Mouse (Mus musculus) ES-Bruce4 (cell line): ENCODE measurements around the gene Hoxb1. TPM values are rescaled to one million over a fixed set of nuclear protein-coding genes. Genes with fewer than 3 reads are reported as not detected.

ENCODE experiments used
- H3K27ac ChIP-seq: 2 replicates; pipeline ENCODE4 v1.5.1; 2012; ENCODE audit warnings: low read length, inconsistent platforms; ENCODE audit not compliant: insufficient read depth
- H3K27me3 ChIP-seq: 2 replicates; pipeline ENCODE4 v1.6.1; 2012; ENCODE audit warnings: mild to moderate bottlenecking, low read length, inconsistent platforms; ENCODE audit not compliant: control insufficient read depth, poor library complexity, insufficient read depth, severe bottlenecking
- H3K36me3 ChIP-seq: 2 replicates; pipeline ENCODE4 v1.6.1; 2012; ENCODE audit warnings: inconsistent platforms, mild to moderate bottlenecking, low read length, moderate library complexity; ENCODE audit not compliant: control insufficient read depth, poor library complexity, insufficient read depth, severe bottlenecking
- H3K4me1 ChIP-seq: one replicate; pipeline ENCODE4 v1.8.1; 2011; ENCODE audit warnings: low read length; ENCODE audit not compliant: control insufficient read depth, insufficient read depth
- H3K4me3 ChIP-seq: 2 replicates; pipeline ENCODE4 v1.5.1; 2011; ENCODE audit warnings: low read depth, mild to moderate bottlenecking, low read length
- H3K9ac ChIP-seq: 2 replicates; pipeline ENCODE4 v1.6.1; 2012; ENCODE audit warnings: low read depth, mild to moderate bottlenecking, inconsistent platforms; ENCODE audit not compliant: poor library complexity, severe bottlenecking
- H3K9me3 ChIP-seq: replicated peaks from 2 replicates; pipeline ENCODE4 v1.6.1; 2012; ENCODE audit warnings: mild to moderate bottlenecking, low read length, inconsistent platforms; ENCODE audit not compliant: control insufficient read depth, poor library complexity, insufficient read depth, severe bottlenecking
- CTCF ChIP-seq: IDR thresholded peaks from one replicate; pipeline ENCODE4 v1.8.1; 2011; ENCODE audit warnings: low read depth, low read length
- EP300 ChIP-seq: IDR thresholded peaks from 2 replicates; pipeline ENCODE4 v1.6.1; 2011; ENCODE audit warnings: low read depth, low read length; ENCODE audit not compliant: insufficient read depth
- POLR2A ChIP-seq: IDR thresholded peaks from one replicate; pipeline ENCODE4 v1.8.1; 2011; ENCODE audit warnings: low read length; ENCODE audit not compliant: insufficient read depth
- polyA plus RNA-seq: library from polyadenylated mRNA; stranded (reverse); fragments of >200 nt; gene quantifications from 2 replicates; pipeline ENCODE4 v1.2.4, GENCODE M21; 2011; ENCODE audit warnings: low read depth; ENCODE audit not compliant: missing spikeins, insufficient read depth, insufficient read length

Hoxb1 gene
- polyA plus RNA-seq, 1 experiment: not detected

DNA sequence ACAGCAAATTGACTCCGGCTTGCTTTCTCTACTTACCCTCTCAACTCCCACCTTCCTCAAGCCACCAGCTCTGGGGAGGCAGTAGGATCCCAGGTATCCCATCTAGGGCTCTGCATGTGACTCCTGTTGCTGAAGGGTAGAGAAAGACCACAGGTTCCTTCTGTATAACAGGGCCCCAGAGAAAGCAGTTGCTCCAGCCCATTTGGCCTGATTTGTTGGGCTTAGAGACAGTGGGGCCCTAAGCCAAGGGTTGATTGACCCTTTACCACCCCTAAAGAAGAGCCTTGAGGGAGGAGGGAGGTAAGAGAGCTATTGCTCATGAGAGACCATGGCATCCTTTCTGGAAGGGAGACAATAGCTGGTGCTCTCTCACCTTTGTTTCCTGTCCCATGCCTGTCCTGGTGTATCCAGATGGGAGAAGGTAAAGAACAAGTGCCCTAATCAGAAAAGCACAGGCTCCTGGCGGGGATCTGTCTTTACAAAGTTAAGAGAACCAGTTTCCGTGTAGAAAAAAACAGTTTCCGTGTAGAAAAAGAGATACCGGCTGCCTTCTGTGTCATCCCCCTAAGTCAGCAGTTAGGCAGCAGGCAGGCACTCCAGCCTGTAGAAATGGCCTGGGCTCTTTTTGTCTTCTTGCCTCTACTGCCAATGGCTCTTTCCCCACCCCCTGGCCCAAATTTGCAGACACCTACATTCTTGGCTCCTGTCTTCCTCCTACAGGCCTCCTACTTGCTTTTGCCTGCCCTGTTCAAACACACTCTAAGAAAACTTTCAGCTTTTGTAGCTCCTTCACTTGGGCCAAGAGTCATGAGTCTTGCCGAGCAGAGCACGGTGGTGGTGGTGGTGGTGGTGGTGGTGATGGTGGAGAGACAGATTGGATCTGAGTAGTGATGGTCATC, 26.3 kb upstream of the Hoxb1 start:
- H3K36me3 ChIP-seq: no peaks in the 10 kb centered on the region
- no peak for TF ChIP-seq EP300
- TF ChIP-seq POLR2A: no peak
- no peak for TF ChIP-seq CTCF
- no peaks in the 10 kb centered on the region for H3K9me3 ChIP-seq
- H3K9ac ChIP-seq: no peak overlapping the region
- no peak overlapping the region for H3K4me3 ChIP-seq
- H3K4me1 ChIP-seq: no peaks in the 10 kb centered on the region
- no peak overlapping the region for H3K27ac ChIP-seq
- H3K27me3 ChIP-seq: peaks cover 70% of the 10 kb centered on the region

GRCm38 (mm10) chr11:96340698-96341365, 24.7 kb upstream of the Hoxb1 start:
- Histone ChIP-seq H3K36me3 (no peaks in the 10 kb centered on the region), H3K9me3 (no peaks in the 10 kb centered on the region), H3K9ac (0 out of 2 replicates have a peak overlapping the region, but pooled peaks have one; percentile 32), H3K27ac (no peak overlapping the region), H3K4me3 (no peak overlapping the region), H3K4me1 (no peaks in the 10 kb centered on the region), H3K27me3 (peaks cover 76% of the 10 kb centered on the region)
- TF ChIP-seq EP300: no peak
- TF ChIP-seq CTCF: no peak
- no peak for TF ChIP-seq POLR2A

GRCm38 (mm10) chr11:96341701-96342575, 23.6 kb upstream of the Hoxb1 start:
- Histone ChIP-seq H3K4me3 (peak overlapping the region; percentile 15), H3K27ac (no peak overlapping the region), H3K9me3 (no peaks in the 10 kb centered on the region), H3K4me1 (no peaks in the 10 kb centered on the region), H3K9ac (no peak overlapping the region), H3K36me3 (no peaks in the 10 kb centered on the region), H3K27me3 (peaks cover 74% of the 10 kb centered on the region)
- TF ChIP-seq POLR2A (no peak), EP300 (peak; percentile 76)

DNA sequence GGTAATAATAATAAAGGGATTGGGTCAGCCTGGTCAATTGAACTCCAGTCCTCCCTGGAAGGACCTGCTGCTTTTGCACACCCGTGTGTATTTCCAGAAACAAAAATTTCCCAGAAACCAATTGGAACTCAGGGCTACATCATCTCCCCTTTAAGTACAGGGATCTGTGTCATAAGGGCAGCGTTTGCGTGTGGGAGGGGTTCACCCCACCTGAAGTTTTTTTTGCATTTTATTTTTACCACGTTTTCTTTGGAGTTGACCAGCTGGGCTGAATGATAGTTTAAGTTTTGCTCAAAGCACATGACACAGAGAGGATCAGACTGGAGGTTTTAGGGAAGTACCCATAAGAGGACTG, 23.0 kb upstream of the Hoxb1 start:
- Histone ChIP-seq H3K4me1 (no peaks in the 10 kb centered on the region), H3K4me3 (no peak overlapping the region), H3K27ac (no peak overlapping the region), H3K9ac (no peak overlapping the region), H3K36me3 (no peaks in the 10 kb centered on the region), H3K27me3 (peaks cover 75% of the 10 kb centered on the region), H3K9me3 (no peaks in the 10 kb centered on the region)
- TF ChIP-seq POLR2A (no peak), CTCF (no peak), EP300 (no peak)

DNA sequence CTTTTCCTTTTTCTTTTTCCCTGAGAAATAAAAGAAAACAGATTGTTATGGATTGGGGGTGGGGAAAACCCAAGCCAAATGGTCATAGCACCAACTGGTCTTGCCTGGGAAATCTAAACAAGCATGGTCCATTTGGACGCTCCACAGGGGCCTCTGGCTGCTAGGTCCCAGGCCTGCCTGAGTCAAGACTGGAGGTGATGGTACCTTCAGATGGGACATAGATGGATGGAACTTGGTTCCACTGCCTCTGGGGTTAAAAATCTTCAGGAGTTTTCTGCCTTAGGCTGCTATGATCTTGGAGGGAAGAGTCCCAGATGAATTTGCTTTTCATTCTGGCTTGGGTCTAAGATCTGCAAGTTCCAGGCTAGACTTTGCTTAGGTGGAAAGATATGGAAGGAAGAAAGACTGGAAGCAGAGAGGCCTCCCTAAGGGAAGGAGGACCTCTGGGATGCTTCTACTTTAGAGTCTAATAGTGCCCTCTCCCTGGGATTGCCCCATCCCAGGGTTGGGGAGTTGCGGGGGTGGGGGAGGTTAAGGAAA, 22.3 kb upstream of the Hoxb1 start:
- Histone ChIP-seq H3K4me1 (no peaks in the 10 kb centered on the region), H3K36me3 (no peaks in the 10 kb centered on the region), H3K4me3 (no peak overlapping the region), H3K27me3 (peaks cover 71% of the 10 kb centered on the region), H3K9ac (no peak overlapping the region), H3K27ac (no peak overlapping the region), H3K9me3 (no peaks in the 10 kb centered on the region)
- TF ChIP-seq POLR2A: no peak
- no peak for TF ChIP-seq CTCF
- TF ChIP-seq EP300: no peak
